Mouse (Mus musculus) WW6 (cell line): ENCODE results near the gene Rbck1.

Experiments
- DNase-seq: peaks from one replicate; pipeline ENCODE4 v3.0.0-alpha.2; 2013; ENCODE audit warnings: low read depth, low spot score

Gene Rbck1

GRCm38 (mm10) chr2:152343329-152344213 lies 11.1 kb upstream of the Rbck1 start, which contains the start of gene Trib3:
Gene Trib3 (minus strand): TSS chr2:152344032.
- DNase-seq, result peak; percentile 67

GRCm38 (mm10) chr2:152339631-152340179 lies 7.3 kb upstream of the Rbck1 start:
- no peak for DNase-seq

GRCm38 (mm10) chr2:152338319-152338718 lies 5.9 kb upstream of the Rbck1 start:
- DNase-seq, result no peak

GRCm38 (mm10) chr2:152337591-152338212 lies 5.2 kb upstream of the Rbck1 start:
- DNase-seq, result no peak

- no peak for DNase-seq
Observed at GRCm38 (mm10) chr2:152336856-152337255, 4.4 kb upstream of the Rbck1 start.

- no peak for DNase-seq
Observed at GRCm38 (mm10) chr2:152335289-152335820, 2.9 kb upstream of the Rbck1 start.

GRCm38 (mm10) chr2:152333345-152334006 lies 1.0 kb upstream of the Rbck1 start:
- no peak for DNase-seq

- no peak for DNase-seq
Observed at GRCm38 (mm10) chr2:152330858-152331423, 1.5 kb downstream of the Rbck1 start.

- no peak for DNase-seq
Observed at GRCm38 (mm10) chr2:152327980-152328379, 4.5 kb downstream of the Rbck1 start.

GRCm38 (mm10) chr2:152326654-152327053 lies 5.8 kb downstream of the Rbck1 start:
- DNase-seq, result no peak

- no peak for DNase-seq
Observed at GRCm38 (mm10) chr2:152326157-152326556, 6.3 kb downstream of the Rbck1 start.

- DNase-seq, result no peak
Observed at GRCm38 (mm10) chr2:152324842-152325241, 7.6 kb downstream of the Rbck1 start.

GRCm38 (mm10) chr2:152323971-152324370 lies 8.5 kb downstream of the Rbck1 start:
- no peak for DNase-seq

GRCm38 (mm10) chr2:152322198-152322597 lies 10.3 kb downstream of the Rbck1 start:
- DNase-seq, result no peak

GRCm38 (mm10) chr2:152321558-152321957 lies 10.9 kb downstream of the Rbck1 start:
- no peak for DNase-seq

- DNase-seq, result no peak
Observed at GRCm38 (mm10) chr2:152317054-152317453, 15.4 kb downstream of the Rbck1 start.

GRCm38 (mm10) chr2:152313926-152314325 lies 18.5 kb downstream of the Rbck1 start:
- no peak for DNase-seq

GRCm38 (mm10) chr2:152312996-152313395 lies 19.5 kb downstream of the Rbck1 start:
- DNase-seq, result no peak

GRCm38 (mm10) chr2:152307186-152307585 lies 25.3 kb downstream of the Rbck1 start:
- no peak for DNase-seq

GRCm38 (mm10) chr2:152305480-152305879 lies 27.0 kb downstream of the Rbck1 start:
- DNase-seq, result no peak

- DNase-seq, result no peak
Observed at GRCm38 (mm10) chr2:152303781-152304180, 28.7 kb downstream of the Rbck1 start.
